Mouse (Mus musculus) NIH3T3 (cell line): ENCODE measurements at regions not wholly inside any gene's neighbourhood (a gene's known extent, or its start where the extent isn't known, plus 50 kb on each side); places are given as distances from the start of the nearest gene placed in this dataset.
A peak's percentile ranks its signal among the peaks of the same experiment; 100 is the strongest.

Experiments used
- DNase-seq: peaks from one replicate; pipeline ENCODE4 v3.0.0-alpha.2; 2012; ENCODE audit warnings: low read depth

- no peak for DNase-seq
Measured at GRCm38 (mm10) chr2:134126988-134127387, 427.2 kb downstream of the Hao1 start.

GRCm38 (mm10) chr2:134107286-134107685 lies 446.9 kb downstream of the Hao1 start:
- no peak for DNase-seq

- peak; percentile 5 for DNase-seq
Measured at GRCm38 (mm10) chr2:134088374-134088773, 465.8 kb downstream of the Hao1 start.

- DNase-seq: no peak
Measured at GRCm38 (mm10) chr2:134080148-134080547, 474.0 kb downstream of the Hao1 start.

GRCm38 (mm10) chr2:134077953-134078352 lies 476.2 kb downstream of the Hao1 start:
- DNase-seq: no peak

GRCm38 (mm10) chr2:134067910-134068335 lies 486.2 kb downstream of the Hao1 start:
- no peak for DNase-seq

GRCm38 (mm10) chr2:134067404-134067803 lies 486.8 kb downstream of the Hao1 start:
- no peak for DNase-seq

GRCm38 (mm10) chr2:134059916-134060618 lies 494.1 kb downstream of the Hao1 start:
- no peak for DNase-seq

GRCm38 (mm10) chr2:134036359-134036874 lies 484.5 kb downstream of the Bmp2 start:
- DNase-seq: no peak

GRCm38 (mm10) chr2:134029631-134030414 lies 477.9 kb downstream of the Bmp2 start:
- peak; percentile 19 for DNase-seq

- DNase-seq: no peak
Measured at GRCm38 (mm10) chr2:134029153-134029552, 477.2 kb downstream of the Bmp2 start.

- no peak for DNase-seq
Measured at GRCm38 (mm10) chr2:134017109-134017508, 465.1 kb downstream of the Bmp2 start.

- DNase-seq: no peak
Measured at GRCm38 (mm10) chr2:134003146-134003545, 451.2 kb downstream of the Bmp2 start.

- DNase-seq: no peak
Measured at GRCm38 (mm10) chr2:133994742-133995141, 442.8 kb downstream of the Bmp2 start.

- DNase-seq: no peak
Measured at GRCm38 (mm10) chr2:133994337-133994736, 442.4 kb downstream of the Bmp2 start.

GRCm38 (mm10) chr2:133987671-133988070 lies 435.7 kb downstream of the Bmp2 start:
- no peak for DNase-seq
